Mouse (Mus musculus) heart, embryonic 15.5 days (tissue): ENCODE results near the gene Dgkz. TPM values are rescaled to one million over a fixed set of nuclear protein-coding genes. Genes with fewer than 3 reads are reported as not detected.

Source experiments
- ATAC-seq: fragments of 200-750 bp; cut with Nextera tagmentation; replicated peaks from 2 replicates; pipeline ENCODE4 v1.8.0; 2017; ENCODE audit warnings: low read depth, moderate TSS enrichment; ENCODE audit not compliant: insufficient number of reproducible peaks, insufficient read depth, low FRiP score
- H3K27ac ChIP-seq: fragments of 300-500 bp; sonication (generic); 2 replicates; pipeline ENCODE4 v1.5.1; 2015; ENCODE audit warnings: mild to moderate bottlenecking, inconsistent platforms
- H3K27me3 ChIP-seq: fragments of 300-500 bp; sonication (generic); 2 replicates; pipeline ENCODE4 v1.6.1; 2015; ENCODE audit warnings: inconsistent platforms
- H3K36me3 ChIP-seq: fragments of 300-500 bp; sonication (generic); 2 replicates; pipeline ENCODE4 v1.6.1; 2015; ENCODE audit warnings: mild to moderate bottlenecking, inconsistent platforms
- H3K4me1 ChIP-seq: fragments of 300-500 bp; sonication (generic); replicated peaks from 2 replicates; pipeline ENCODE4 v1.6.1; 2015; ENCODE audit warnings: inconsistent platforms
- H3K4me2 ChIP-seq: fragments of 300-500 bp; sonication (generic); 2 replicates; pipeline ENCODE4 v1.6.1; 2015; ENCODE audit warnings: inconsistent platforms, mild to moderate bottlenecking, moderate library complexity
- H3K4me3 ChIP-seq: fragments of 300-500 bp; sonication (generic); 2 replicates; pipeline ENCODE4 v1.5.1; 2015; ENCODE audit warnings: mild to moderate bottlenecking, inconsistent platforms
- H3K9ac ChIP-seq: fragments of 300-500 bp; sonication (generic); 2 replicates; pipeline ENCODE4 v1.6.1; 2015; ENCODE audit warnings: mild to moderate bottlenecking, inconsistent platforms
- H3K9me3 ChIP-seq: fragments of 300-500 bp; sonication (generic); replicated peaks from 2 replicates; pipeline ENCODE4 v1.6.1; 2016; ENCODE audit warnings: inconsistent platforms
- WGBS: fragments of 180-500 bp; shearing (Covaris S2); methylation state at CpG from one replicate; pipeline ENCODE4 v1.1.7; 2015; ENCODE audit warnings: mixed read lengths; 5-methylcytosine and 5-hydroxymethylcytosine counted together
- polyA plus RNA-seq: library from polyadenylated mRNA; unstranded; fragments of >200 nt; fragmentation: Nextera tagmentation; extraction: Ambion mirVana; gene quantifications from 2 replicates; pipeline ENCODE4 v1.2.1, GENCODE M21; 2015

The Dgkz gene
- polyA plus RNA-seq, 1 experiment from 2014 or later = 26.6 TPM

DNA sequence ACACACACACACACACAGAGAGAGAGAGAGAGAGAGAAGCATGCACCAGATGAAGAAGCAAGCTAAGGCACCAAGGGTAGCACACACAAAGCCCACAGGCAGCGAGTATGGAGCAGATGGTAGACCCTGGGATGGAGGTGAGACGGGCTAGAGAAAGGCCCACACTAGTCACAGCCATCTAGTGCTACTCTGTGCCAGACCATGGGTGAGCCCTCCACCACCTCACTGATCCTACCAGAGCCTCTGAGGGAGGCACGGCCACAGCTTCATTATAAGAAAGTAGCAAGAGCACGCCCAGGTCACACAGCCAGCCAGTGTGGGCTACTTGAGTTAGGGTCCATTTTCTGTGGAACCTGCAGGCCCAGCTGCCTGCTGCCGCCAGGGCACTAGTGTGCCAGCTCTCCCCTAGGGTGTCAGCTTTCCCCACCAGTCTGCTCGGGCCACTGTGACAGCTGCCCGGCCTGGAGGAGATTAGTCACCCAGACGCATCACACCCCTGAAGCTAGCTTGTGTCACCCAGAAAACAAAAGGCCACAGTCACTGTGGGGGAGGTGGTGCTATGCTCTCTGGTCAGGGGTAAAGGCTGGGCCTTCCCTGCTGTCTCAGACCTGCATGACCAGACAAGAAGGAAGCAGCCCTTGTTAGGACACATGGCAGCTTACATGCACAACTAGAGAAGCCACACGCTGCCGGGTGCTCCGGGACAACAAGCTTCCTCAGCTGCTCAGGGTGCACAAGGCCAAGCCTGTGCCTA lies 28.1 kb downstream of the Dgkz start:
- Histone ChIP-seq H3K9ac (peak overlapping the region; percentile 18; the same call in 1 of the 2 replicates), H3K36me3 (peaks cover 5% of the 10 kb centered on the region; the same call in 1 of the 2 replicates), H3K4me3 (peak overlapping the region; percentile 8), H3K27ac (peak overlapping the region; percentile 98), H3K9me3 (no peaks in the 10 kb centered on the region), H3K4me1 (peaks cover 77% of the 10 kb centered on the region), H3K4me2 (peak overlapping the region; percentile 48), H3K27me3 (no peaks in the 10 kb centered on the region)
- WGBS = 39% methylated on average over 11 of the region's 11 CpGs
- no peak for ATAC-seq

DNA sequence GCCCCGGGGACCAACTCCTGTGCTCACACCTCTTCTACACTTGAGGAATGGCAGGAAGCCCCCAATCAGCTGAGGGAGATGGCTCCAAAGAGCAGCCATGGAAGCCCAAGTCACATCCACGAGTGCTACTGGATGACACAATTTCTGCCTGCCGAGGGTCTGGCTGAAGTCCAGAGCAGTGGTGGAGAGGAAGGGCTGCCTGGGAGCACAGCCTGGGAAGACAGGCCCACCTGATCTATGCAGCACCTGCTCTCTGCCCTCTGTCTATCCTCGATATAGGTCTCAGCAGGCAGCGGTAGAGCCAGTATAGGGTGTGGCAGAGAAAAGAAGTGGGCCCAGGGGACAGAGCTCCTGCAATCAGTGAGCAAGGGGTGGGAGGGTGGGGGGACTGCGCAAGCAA lies 28.8 kb downstream of the Dgkz start:
- peak overlapping the region; percentile 55 for H3K27ac ChIP-seq
- WGBS = 31% methylated on average over 6 of the region's 6 CpGs
- peak overlapping the region; percentile 18; the same call in 1 of the 2 replicates for H3K9ac ChIP-seq
- ATAC-seq = no peak
- no peak overlapping the region for H3K4me3 ChIP-seq
- H3K36me3 ChIP-seq = peaks cover 12% of the 10 kb centered on the region
- peaks cover 77% of the 10 kb centered on the region for H3K4me1 ChIP-seq
- H3K27me3 ChIP-seq = no peaks in the 10 kb centered on the region
- H3K4me2 ChIP-seq = peak overlapping the region; percentile 48
- no peaks in the 10 kb centered on the region for H3K9me3 ChIP-seq

DNA sequence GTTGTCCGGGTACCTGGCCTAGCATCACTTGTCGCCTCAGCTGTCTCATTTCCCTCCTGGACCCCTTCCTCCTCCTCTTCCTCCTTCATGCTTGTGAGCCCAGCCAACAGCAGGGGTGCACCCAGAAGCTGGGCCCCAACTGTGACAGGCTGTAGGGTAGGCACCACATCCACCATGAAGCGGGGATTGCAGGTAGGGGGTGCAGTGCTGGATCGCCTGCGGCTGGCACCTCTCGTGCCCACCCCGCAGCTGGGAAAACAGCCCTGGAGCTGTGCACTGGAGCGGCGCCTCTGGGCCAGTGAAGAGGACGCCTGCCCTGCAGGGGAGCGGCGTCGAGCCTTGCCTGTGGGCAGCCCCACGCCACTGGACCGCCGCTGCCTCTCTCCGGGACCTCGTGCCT lies 30.2 kb downstream of the Dgkz start, which contains the start of gene Gm9821:
Gene Gm9821, plus strand, starts transcription at position 221 of the 400 bp plus-strand sequence.
- WGBS = 90% methylated on average over 18 of the region's 18 CpGs
- H3K4me3 ChIP-seq = no peak within 1 kb of the TSS
- H3K27ac ChIP-seq = 0 out of 2 replicates have a peak within 1 kb of the TSS, but pooled peaks have one; percentile 9
- peak within 1 kb of the TSS; percentile 48 for H3K4me2 ChIP-seq
- H3K9me3 ChIP-seq = no peaks in the 10 kb centered on the region
- no peak within 1 kb of the TSS for H3K9ac ChIP-seq
- H3K27me3 ChIP-seq = no peaks in the 10 kb centered on the region
- ATAC-seq = no peak
- peaks cover 69% of the 10 kb centered on the region for H3K4me1 ChIP-seq
- peaks cover 17% of the 10 kb centered on the region for H3K36me3 ChIP-seq

DNA sequence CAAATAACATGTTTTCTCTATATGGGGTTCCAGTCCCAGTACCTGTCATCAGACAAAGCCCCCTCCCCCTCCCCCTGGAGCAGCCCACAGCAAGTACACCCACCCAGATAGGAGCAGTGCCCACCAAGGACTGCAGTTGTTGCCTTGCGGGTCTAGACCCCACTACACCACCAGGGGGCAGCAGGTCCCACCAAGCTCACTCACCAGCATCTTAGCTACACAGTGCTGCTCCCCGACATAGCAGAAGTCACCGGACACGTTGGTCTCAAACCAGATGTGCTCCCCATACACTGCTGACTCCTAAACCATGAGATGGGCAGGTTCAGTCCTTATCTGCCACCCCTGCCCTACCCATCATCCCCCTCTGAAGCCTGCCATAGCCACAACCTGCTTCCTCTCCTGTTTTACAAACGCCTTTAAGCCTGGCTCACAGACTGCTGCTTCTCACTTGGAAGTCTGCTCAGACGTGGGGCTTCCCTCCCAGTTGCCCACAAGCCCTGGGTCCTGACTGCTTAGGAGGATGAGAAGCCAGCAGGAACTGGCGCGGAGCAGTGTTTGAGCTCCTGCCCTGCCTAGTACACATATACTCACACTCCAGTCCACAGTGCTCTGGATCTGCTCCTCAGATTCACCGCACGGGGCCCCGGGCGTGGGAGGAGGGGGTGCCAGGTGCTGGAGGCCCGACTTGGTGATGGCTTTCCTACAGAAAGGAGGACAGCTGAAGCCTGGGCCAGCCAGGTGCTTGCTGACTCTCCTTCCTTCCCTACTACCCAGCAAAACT lies 31.3 kb downstream of the Dgkz start:
- Histone ChIP-seq H3K4me3 (no peak overlapping the region), H3K4me2 (0 out of 2 replicates have a peak overlapping the region, but pooled peaks have one; percentile 2), H3K36me3 (peaks cover 28% of the 10 kb centered on the region), H3K4me1 (peaks cover 57% of the 10 kb centered on the region), H3K9ac (no peak overlapping the region), H3K27ac (0 out of 2 replicates have a peak overlapping the region, but pooled peaks have one; percentile 9), H3K9me3 (no peaks in the 10 kb centered on the region), H3K27me3 (no peaks in the 10 kb centered on the region)
- WGBS = 43% methylated on average over 13 of the region's 13 CpGs
- peak; percentile 58 for ATAC-seq

DNA sequence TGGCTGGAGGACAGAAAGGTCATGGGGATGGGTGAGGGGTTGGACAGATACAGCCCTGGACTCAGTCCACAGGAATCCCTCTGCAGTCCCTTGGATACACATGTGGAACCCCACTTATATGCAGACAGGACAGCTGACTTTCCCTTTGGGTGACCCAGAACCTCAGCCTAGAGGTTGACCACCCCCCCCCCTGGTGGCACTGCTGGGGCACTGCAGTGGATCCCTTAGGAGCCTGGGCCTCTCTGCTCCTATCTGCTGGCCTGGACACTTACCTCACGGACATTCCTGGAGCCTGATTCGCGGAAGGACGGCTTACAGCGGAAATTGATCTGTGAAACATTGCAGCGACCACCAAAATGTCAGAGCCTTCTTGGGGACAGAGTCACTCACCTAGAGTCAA lies 33.3 kb downstream of the Dgkz start:
- Histone ChIP-seq H3K36me3 (peaks cover 49% of the 10 kb centered on the region), H3K9me3 (no peaks in the 10 kb centered on the region), H3K4me1 (peaks cover 37% of the 10 kb centered on the region), H3K9ac (no peak overlapping the region), H3K27ac (no peak overlapping the region), H3K4me3 (no peak overlapping the region), H3K4me2 (no peak overlapping the region), H3K27me3 (no peaks in the 10 kb centered on the region)
- no peak for ATAC-seq
- WGBS = 42% methylated on average over 6 of the region's 6 CpGs

DNA sequence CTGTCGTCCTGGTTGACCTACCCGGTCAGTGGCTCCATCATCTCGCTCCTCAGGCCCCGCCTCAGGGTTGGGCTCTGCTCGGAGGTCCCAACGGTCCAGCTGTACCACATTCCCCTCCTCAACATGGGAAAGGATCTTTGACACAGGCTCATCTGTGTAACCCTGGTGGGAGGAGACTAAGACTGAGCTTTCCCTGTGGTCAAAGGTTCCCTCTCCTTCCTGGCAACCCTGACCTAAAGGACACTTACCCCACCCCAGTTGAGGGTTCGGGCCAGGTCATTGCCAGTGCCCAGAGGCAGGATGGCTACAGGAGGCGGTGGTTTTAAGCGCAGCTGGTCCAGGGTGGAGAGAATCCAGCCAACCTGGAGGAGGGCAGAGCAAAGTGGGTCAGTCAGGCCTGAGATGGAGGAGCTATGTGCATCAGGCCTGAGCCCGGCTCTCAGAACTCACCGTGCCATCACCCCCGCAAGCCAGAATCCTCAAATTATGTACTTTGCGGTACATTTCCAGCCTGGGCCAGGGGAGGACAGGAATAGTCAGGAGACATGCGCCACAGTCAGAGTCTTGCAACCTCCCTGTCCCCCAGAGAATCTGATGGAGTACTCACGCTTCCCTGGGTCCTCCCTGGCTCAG lies 36.2 kb downstream of the Dgkz start:
- Histone ChIP-seq H3K4me3 (no peak overlapping the region), H3K9ac (no peak overlapping the region), H3K4me1 (peaks cover 10% of the 10 kb centered on the region), H3K27ac (no peak overlapping the region), H3K36me3 (peaks cover 77% of the 10 kb centered on the region), H3K27me3 (no peaks in the 10 kb centered on the region), H3K4me2 (no peak overlapping the region), H3K9me3 (no peaks in the 10 kb centered on the region)
- 85% methylated on average over 15 of the region's 15 CpGs for WGBS
- ATAC-seq = no peak

DNA sequence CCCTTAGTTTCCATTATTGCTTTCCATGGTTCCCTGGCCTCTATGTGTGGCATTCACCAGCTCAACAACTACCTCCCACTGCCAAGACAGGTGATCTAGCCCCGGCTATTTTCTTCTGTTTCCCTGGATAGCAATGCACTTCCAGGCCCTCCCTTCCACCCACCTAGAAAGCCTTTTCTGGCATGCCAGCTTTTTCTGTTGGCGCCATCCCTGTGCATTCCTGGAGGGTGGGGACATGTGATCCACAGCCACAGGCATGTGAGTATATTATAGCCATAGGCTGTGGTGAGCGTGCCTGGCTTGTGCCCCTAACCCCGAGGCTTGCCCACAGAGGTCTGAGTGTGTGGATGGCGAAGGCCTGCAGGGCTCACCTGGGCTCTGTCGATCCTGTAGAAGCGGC lies 39.5 kb downstream of the Dgkz start:
- Histone ChIP-seq H3K27me3 (no peaks in the 10 kb centered on the region), H3K9ac (no peak overlapping the region), H3K4me3 (no peak overlapping the region), H3K36me3 (peaks cover 72% of the 10 kb centered on the region), H3K4me1 (peaks cover 30% of the 10 kb centered on the region), H3K27ac (no peak overlapping the region), H3K4me2 (no peak overlapping the region), H3K9me3 (no peaks in the 10 kb centered on the region)
- WGBS = 93% methylated on average over 7 of the region's 7 CpGs
- no peak for ATAC-seq

DNA sequence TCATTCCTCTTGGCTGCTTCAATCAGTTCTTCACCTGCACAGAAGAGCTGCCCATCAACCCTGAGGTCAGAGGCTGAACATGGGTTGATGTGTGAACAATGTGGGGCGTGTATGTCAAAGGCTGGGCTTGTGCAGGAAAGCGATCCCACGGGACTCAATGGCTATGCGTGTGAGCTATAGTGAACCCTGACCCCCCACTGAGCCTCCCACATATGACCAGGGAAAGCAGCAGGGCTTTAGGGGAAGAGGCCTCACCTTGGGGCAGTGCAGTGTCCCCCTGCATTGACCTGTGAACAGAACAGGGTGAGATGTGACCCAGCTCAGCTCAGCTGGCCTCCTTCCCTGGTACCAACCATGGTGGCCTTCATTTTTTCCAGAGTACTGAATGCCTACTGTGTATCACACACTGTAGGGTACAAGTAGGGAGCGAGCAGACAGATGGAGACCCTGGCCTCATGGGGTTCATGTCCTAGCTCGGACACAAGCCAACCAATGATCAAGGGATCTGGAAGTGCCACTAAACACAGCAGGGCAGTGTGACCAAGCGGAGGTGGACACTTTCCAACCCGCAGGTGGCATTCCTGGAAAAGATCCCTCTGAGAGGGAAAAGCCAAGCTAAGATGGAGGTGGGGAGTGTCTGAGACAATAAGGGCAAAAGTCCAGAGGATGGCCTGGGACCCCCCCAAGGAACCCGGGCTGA lies 40.7 kb downstream of the Dgkz start:
- no peaks in the 10 kb centered on the region for H3K27me3 ChIP-seq
- no peak overlapping the region for H3K9ac ChIP-seq
- no peak overlapping the region for H3K4me2 ChIP-seq
- no peak overlapping the region for H3K4me3 ChIP-seq
- H3K9me3 ChIP-seq = no peaks in the 10 kb centered on the region
- ATAC-seq = no peak
- H3K4me1 ChIP-seq = peaks cover 40% of the 10 kb centered on the region
- 88% methylated on average over 9 of the region's 9 CpGs for WGBS
- H3K36me3 ChIP-seq = peaks cover 63% of the 10 kb centered on the region
- H3K27ac ChIP-seq = no peak overlapping the region

DNA sequence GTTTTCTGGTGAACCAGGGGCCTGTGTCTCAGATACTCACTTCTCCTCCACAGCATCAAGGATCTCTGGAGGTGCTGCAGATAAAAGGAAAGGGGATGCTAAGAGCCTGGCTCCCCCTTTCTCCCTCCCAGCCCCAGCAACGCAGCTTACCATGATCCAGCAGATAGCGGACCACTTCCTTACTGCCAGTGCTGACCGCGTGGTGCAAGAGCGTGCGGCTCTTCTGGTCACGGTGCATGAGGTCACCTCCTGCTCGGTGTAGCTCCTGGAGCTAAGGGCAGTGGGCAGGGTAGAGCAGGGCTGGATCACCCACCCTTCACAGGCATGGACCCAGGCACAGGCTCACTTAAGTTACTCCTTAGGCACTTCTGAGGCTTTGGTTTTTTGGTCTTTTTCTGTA lies 41.6 kb downstream of the Dgkz start:
- WGBS = 30% methylated on average over 8 of the region's 8 CpGs
- Histone ChIP-seq H3K36me3 (peaks cover 53% of the 10 kb centered on the region), H3K4me3 (no peak overlapping the region), H3K27me3 (peaks cover under 1% of the 10 kb centered on the region; the same call in 1 of the 2 replicates), H3K4me2 (no peak overlapping the region), H3K9me3 (no peaks in the 10 kb centered on the region), H3K27ac (no peak overlapping the region), H3K4me1 (peaks cover 43% of the 10 kb centered on the region), H3K9ac (no peak overlapping the region)
- ATAC-seq = no peak

DNA sequence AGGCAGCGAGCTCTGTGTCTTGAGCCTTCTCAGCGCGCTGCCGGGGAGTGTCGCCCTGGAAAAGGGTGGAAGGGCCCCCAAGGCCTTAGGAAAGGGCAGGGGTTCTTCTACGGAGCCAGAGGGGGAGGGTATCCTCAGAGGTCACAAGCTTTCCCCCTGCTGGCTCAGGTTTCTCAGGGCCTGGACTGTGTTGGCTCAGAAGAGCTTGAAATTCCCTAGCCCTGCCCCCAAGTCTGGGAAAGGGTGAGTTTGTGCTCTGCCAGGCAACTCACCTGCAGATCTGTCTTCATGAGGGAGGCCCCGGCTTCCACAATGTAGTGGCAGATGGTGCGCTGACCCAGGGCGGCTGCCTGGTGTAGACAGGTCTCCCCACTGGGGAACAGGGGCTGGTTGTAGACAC lies 42.2 kb downstream of the Dgkz start:
- H3K27ac ChIP-seq = peak overlapping the region; percentile 74; the same call in 1 of the 2 replicates
- peaks cover 47% of the 10 kb centered on the region for H3K36me3 ChIP-seq
- H3K27me3 ChIP-seq = peaks cover 6% of the 10 kb centered on the region; the same call in 1 of the 2 replicates
- H3K4me2 ChIP-seq = no peak overlapping the region
- no peak overlapping the region for H3K4me3 ChIP-seq
- WGBS = 52% methylated on average over 9 of the region's 9 CpGs
- peaks cover 44% of the 10 kb centered on the region for H3K4me1 ChIP-seq
- H3K9ac ChIP-seq = no peak overlapping the region
- ATAC-seq = no peak
- H3K9me3 ChIP-seq = no peaks in the 10 kb centered on the region
